Comparison of ENCODE assay signal across 12 mouse cellular contexts in genomic region chr11:101758431-101758830, GRCm38 (mm10). TPM values are rescaled to one million over a fixed set of nuclear protein-coding genes. Genes with fewer than 3 reads are reported as not detected.
DNase-seq lines count a peak whose midpoint lies in the region; ATAC-seq lines count a peak whose summit lies in the region.
"Had no signal": no experiment of that assay in that cellular context is flagged by ENCODE, and none has a peak within 500 bp of the region (broad histone marks: within the 10 kb centered on the region; RNA-seq: fewer than 3 reads in every experiment).

No protein-coding gene starts in this region.

- H3K4me1 ChIP-seq in hindbrain, embryonic 16.5 days (ENCODE audit: control insufficient read depth, insufficient read depth, low read depth, low read length): no peaks in the 10 kb centered on the region; the same call in 1 of the 2 replicates
- no peaks in the 10 kb centered on the region for H3K4me1 ChIP-seq in hindbrain, embryonic 12.5 days
- H3K4me1 ChIP-seq: midbrain, embryonic 12.5 days; stomach, embryonic 15.5 days had no signal

- no peaks in the 10 kb centered on the region for H3K27me3 ChIP-seq in hindbrain, embryonic 16.5 days (replicated peaks; ENCODE audit: control insufficient read depth, insufficient read depth, low read length)
- H3K27me3 ChIP-seq in hindbrain, embryonic 12.5 days: no peaks in the 10 kb centered on the region
- H3K27me3 ChIP-seq: embryonic facial prominence, embryonic 15.5 days; midbrain, embryonic 12.5 days; stomach, embryonic 15.5 days had no signal

- no peak overlapping the region for H3K4me2 ChIP-seq in hindbrain, embryonic 16.5 days (ENCODE audit: low read length)
- H3K4me2 ChIP-seq in hindbrain, embryonic 12.5 days (replicated peaks): no peak overlapping the region
- H3K4me2 ChIP-seq: embryonic facial prominence, embryonic 15.5 days; midbrain, embryonic 12.5 days; stomach, embryonic 15.5 days had no signal

- no peaks in the 10 kb centered on the region for H3K9me3 ChIP-seq in hindbrain, embryonic 16.5 days (ENCODE audit: control insufficient read depth, low read length)
- no peaks in the 10 kb centered on the region for H3K9me3 ChIP-seq in hindbrain, embryonic 12.5 days (replicated peaks)
- H3K9me3 ChIP-seq: embryonic facial prominence, embryonic 15.5 days; midbrain, embryonic 12.5 days; stomach, embryonic 15.5 days had no signal

- DNase-seq in Muller cell, postnatal 12 days (ENCODE audit: inconsistent ontology term): peak; percentile 64
- DNase-seq in cerebellum, adult 9-11 months: peak; percentile 36
- DNase-seq in layer of hippocampus, postnatal 36 days: peak; percentile 46 to 58
- DNase-seq in c-Kit-positive CD71-positive TER-119-positive erythroid progenitor cells, embryonic 14.5 days (ENCODE audit: low spot score): no peak
- DNase-seq in embryo, embryonic 10 days (ENCODE audit: low spot score): no peak
- DNase-seq: lung, adult 18-20 months had no signal

- peaks cover 46% of the 10 kb centered on the region for H3K36me3 ChIP-seq in hindbrain, embryonic 16.5 days (ENCODE audit: control insufficient read depth, insufficient read depth, low read length)
- peaks cover 90% of the 10 kb centered on the region for H3K36me3 ChIP-seq in hindbrain, embryonic 12.5 days

- H3K9ac ChIP-seq in hindbrain, embryonic 16.5 days (ENCODE audit: low read depth, low read length): no peak overlapping the region
- no peak overlapping the region for H3K9ac ChIP-seq in hindbrain, embryonic 12.5 days
- H3K9ac ChIP-seq: embryonic facial prominence, embryonic 15.5 days; midbrain, embryonic 12.5 days; stomach, embryonic 15.5 days had no signal

- no peak overlapping the region for H3K27ac ChIP-seq in hindbrain, embryonic 16.5 days (ENCODE audit: low read depth, low read length)
- no peak overlapping the region for H3K27ac ChIP-seq in hindbrain, embryonic 12.5 days
- H3K27ac ChIP-seq: embryonic facial prominence, embryonic 15.5 days; midbrain, embryonic 12.5 days; stomach, embryonic 15.5 days had no signal

- ATAC-seq in hindbrain, embryonic 16.5 days: peak; percentile 68
- ATAC-seq in hindbrain, embryonic 12.5 days (ENCODE audit: low FRiP score): no peak
- ATAC-seq: CD4-positive, CD25-positive, alpha-beta regulatory T cell, adult 4 months had no signal

- no peak overlapping the region for H3K4me3 ChIP-seq in hindbrain, embryonic 16.5 days (ENCODE audit: low read length)
- no peak overlapping the region for H3K4me3 ChIP-seq in hindbrain, embryonic 12.5 days
- H3K4me3 ChIP-seq: embryonic facial prominence, embryonic 15.5 days; midbrain, embryonic 12.5 days; stomach, embryonic 15.5 days had no signal

- 57% methylated on average over 5 of the region's 5 CpGs for WGBS in hindbrain, embryonic 16.5 days
- WGBS in hindbrain, embryonic 12.5 days: 85% methylated on average over 5 of the region's 5 CpGs

RNA-seq across cellular contexts. Expression of gene Dhx8, which starts 25.7 kb away (rescaled TPM):
- 25.6 and 28.5 TPM in 2 replicates for polyA plus RNA-seq in hindbrain, embryonic 16.5 days (2015; fragmentation: Nextera tagmentation; extraction: Ambion mirVana)
- polyA plus RNA-seq in hindbrain, embryonic 12.5 days (2016; fragmentation: Nextera tagmentation; extraction: Ambion mirVana): 41.8 and 50.0 TPM in 2 replicates
- total RNA-seq in layer of hippocampus, postnatal 36 days (2021): 10 to 100 TPM; 35.6 to 40.4 TPM

RNA-seq across cellular contexts. Expression of gene Etv4, which starts 26.7 kb away (rescaled TPM):
- polyA plus RNA-seq in hindbrain, embryonic 16.5 days (2015; fragmentation: Nextera tagmentation; extraction: Ambion mirVana): 21.7 and 21.8 TPM in 2 replicates
- 8.2 and 8.4 TPM in 2 replicates for polyA plus RNA-seq in hindbrain, embryonic 12.5 days (2016; fragmentation: Nextera tagmentation; extraction: Ambion mirVana)
- total RNA-seq in layer of hippocampus, postnatal 36 days (2021): 10 to 100 TPM; 15.1 to 16.3 TPM
- polyA plus RNA-seq: CD4-positive, CD25-positive, alpha-beta regulatory T cell, adult 4 months had no signal

Comparison
In these comparisons a context has a peak if more than half of its experiments do, and no peak if none do; other contexts are left out.
1. DNase-seq: peak in Muller cell, postnatal 12 days (single experiment), cerebellum, adult 9-11 months (single experiment) and layer of hippocampus, postnatal 36 days (2 of 2); none in c-Kit-positive CD71-positive TER-119-positive erythroid progenitor cells, embryonic 14.5 days (single experiment) and embryo, embryonic 10 days (single experiment).